Mouse (Mus musculus): ENCODE data around the gene Dazap1.

The Dazap1 gene

DNA sequence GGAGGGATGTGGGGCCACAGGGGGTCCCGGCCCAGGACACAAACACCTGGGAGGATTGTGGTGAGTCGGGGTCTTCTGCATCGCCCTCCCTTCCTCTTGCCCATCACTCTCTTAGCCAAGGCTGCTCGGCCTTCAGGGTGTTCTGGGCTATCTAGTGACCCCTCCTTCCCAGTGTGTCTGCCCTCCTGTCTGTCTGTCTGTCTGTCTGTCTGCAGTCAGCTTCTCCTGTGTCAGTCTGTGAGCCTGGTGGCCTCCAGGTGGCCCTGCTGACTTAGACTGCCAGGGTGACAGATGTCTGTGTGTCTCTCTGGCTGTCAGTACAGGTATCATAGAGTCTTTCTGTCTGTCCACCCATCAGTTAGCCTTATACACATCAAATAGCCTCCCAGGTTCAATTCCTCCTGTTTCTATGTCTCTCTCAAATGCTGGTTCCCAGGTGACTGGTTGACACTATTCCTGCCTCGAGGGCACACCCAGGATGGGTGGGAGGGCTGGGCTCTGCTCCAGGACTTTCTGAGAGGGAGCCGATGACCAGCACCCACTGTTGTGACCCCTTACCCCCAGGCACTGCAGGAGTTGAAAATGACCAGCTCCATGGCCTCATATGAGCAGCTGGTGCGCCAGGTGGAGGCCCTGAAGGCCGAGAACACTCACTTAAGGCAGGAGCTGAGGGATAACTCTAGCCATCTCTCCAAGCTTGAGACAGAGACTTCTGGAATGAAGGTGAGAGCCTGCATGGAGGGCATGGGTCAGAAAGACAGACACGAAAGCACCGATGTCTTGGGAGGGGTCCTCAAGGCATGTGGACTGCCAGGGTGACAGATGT is 40.2 kb downstream of the Dazap1 start:
- Histone ChIP-seq H3K4me1 (replicated peaks; ENCODE audit: low read depth, low read length) (peaks cover 67% of the 10 kb centered on the region), H3K4me3 (replicated peaks; ENCODE audit: low read length) (no peak overlapping the region), H3K9me3 (ENCODE audit: low read length) (no peaks in the 10 kb centered on the region), H3K27me3 (ENCODE audit: insufficient read depth, low read length) (peaks cover 79% of the 10 kb centered on the region), H3K36me3 (ENCODE audit: insufficient read depth, low read length) (no peaks in the 10 kb centered on the region)
- TF ChIP-seq CTCF (conservative IDR thresholded peaks at IDR 0.05; ENCODE audit: low read length): no peak
- TF ChIP-seq NANOG (IDR thresholded peaks at IDR 0.05; ENCODE audit: borderline replicate concordance, low read length): no peak
- no peak for TF ChIP-seq POU5F1 (IDR thresholded peaks at IDR 0.05; ENCODE audit: borderline replicate concordance, low read length)

DNA sequence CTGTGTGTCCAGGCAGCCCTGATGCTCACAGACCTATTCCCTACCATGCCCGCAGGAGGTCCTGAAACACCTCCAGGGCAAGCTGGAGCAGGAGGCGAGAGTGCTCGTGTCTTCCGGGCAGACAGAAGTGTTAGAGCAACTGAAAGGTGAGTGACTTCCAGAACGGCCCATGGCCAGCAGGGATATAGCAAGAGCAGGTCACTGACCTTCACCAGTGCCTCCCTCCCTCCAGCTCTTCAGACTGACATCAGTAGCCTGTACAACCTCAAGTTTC is 40.7 kb downstream of the Dazap1 start:
- TF ChIP-seq POU5F1 (IDR thresholded peaks at IDR 0.05; ENCODE audit: borderline replicate concordance, low read length) (no peak), CTCF (conservative IDR thresholded peaks at IDR 0.05; ENCODE audit: low read length) (no peak), NANOG (IDR thresholded peaks at IDR 0.05; ENCODE audit: borderline replicate concordance, low read length) (no peak)
- Histone ChIP-seq H3K9me3 (ENCODE audit: low read length) (no peaks in the 10 kb centered on the region), H3K36me3 (ENCODE audit: insufficient read depth, low read length) (no peaks in the 10 kb centered on the region), H3K27me3 (ENCODE audit: insufficient read depth, low read length) (peaks cover 82% of the 10 kb centered on the region), H3K4me1 (replicated peaks; ENCODE audit: low read depth, low read length) (peaks cover 67% of the 10 kb centered on the region), H3K4me3 (replicated peaks; ENCODE audit: low read length) (no peak overlapping the region)

DNA sequence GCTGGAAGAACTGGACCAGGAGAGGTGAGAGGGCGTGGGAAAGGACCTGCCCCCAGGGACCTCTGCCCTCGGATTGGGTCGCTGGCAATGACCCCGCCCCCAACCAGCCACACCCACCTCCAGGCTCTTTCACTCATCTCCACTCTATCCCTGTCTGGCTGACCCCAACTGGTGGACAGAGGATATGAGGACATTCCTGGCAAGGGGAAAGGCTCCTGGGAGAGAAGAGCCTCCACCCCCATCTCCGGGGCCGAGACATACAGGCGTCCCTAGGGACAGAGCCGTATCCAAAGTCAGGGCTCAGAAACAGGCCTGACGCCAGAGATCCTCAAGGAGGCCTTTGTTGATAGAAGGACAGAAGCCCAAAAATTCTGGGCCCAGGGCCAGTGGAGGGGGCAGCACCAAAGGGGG is 41.2 kb downstream of the Dazap1 start:
- no peaks in the 10 kb centered on the region for H3K36me3 ChIP-seq (ENCODE audit: insufficient read depth, low read length)
- peaks cover 82% of the 10 kb centered on the region for H3K27me3 ChIP-seq (ENCODE audit: insufficient read depth, low read length)
- H3K4me1 ChIP-seq (replicated peaks; ENCODE audit: low read depth, low read length): peaks cover 63% of the 10 kb centered on the region
- no peak for TF ChIP-seq NANOG (IDR thresholded peaks at IDR 0.05; ENCODE audit: borderline replicate concordance, low read length)
- no peak for TF ChIP-seq CTCF (conservative IDR thresholded peaks at IDR 0.05; ENCODE audit: low read length)
- H3K9me3 ChIP-seq (ENCODE audit: low read length): no peaks in the 10 kb centered on the region
- H3K4me3 ChIP-seq (replicated peaks; ENCODE audit: low read length): no peak overlapping the region

DNA sequence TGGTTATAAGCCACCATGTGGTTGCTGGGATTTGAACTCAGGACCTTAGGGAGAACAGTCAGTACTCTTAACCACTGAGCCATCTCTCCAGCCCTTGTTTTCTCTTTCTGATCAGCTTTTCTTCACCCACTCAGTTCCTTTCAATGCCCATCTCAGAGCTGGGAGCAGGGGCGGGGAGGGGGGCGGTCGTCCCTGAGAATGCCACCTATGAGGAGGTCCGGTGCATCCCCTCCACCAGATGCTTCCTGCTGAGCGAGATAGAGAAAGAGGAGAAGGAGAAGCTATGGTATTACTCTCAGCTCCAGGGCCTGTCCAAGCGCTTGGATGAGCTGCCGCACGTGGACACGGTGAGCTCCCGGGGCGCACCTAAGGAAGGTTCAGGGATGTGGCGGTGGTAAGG is 43.2 kb downstream of the Dazap1 start:
- H3K4me3 ChIP-seq (replicated peaks; ENCODE audit: low read length): peak overlapping the region; percentile 86
- no peak for TF ChIP-seq POU5F1 (IDR thresholded peaks at IDR 0.05; ENCODE audit: borderline replicate concordance, low read length)
- TF ChIP-seq NANOG (IDR thresholded peaks at IDR 0.05; ENCODE audit: borderline replicate concordance, low read length): no peak
- TF ChIP-seq CTCF (conservative IDR thresholded peaks at IDR 0.05; ENCODE audit: low read length): no peak
- H3K9me3 ChIP-seq (ENCODE audit: low read length): no peaks in the 10 kb centered on the region
- peaks cover 76% of the 10 kb centered on the region for H3K27me3 ChIP-seq (ENCODE audit: insufficient read depth, low read length)
- H3K4me1 ChIP-seq (replicated peaks; ENCODE audit: low read depth, low read length): peaks cover 49% of the 10 kb centered on the region
- H3K36me3 ChIP-seq (ENCODE audit: insufficient read depth, low read length): no peaks in the 10 kb centered on the region

DNA sequence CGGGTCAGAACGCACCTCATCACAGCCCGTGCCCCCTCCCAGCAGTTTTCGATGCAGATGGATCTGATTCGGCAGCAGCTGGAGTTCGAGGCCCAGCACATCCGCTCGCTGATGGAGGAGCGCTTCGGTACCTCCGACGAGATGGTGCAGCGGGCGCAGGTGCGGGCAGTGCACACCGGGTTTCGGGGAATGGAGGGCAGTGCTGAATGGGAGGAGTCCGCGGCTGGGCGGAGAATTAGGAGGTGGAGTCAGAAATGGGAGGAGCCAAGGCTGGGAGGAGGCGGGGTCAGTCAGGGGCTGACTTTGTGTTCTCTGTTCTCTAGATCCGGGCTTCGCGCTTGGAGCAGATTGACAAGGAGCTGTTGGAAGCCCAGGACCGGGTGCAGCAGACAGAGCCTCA is 43.6 kb downstream of the Dazap1 start:
- TF ChIP-seq NANOG (IDR thresholded peaks at IDR 0.05; ENCODE audit: borderline replicate concordance, low read length): no peak
- TF ChIP-seq CTCF (conservative IDR thresholded peaks at IDR 0.05; ENCODE audit: low read length): no peak
- TF ChIP-seq POU5F1 (IDR thresholded peaks at IDR 0.05; ENCODE audit: borderline replicate concordance, low read length): no peak
- H3K36me3 ChIP-seq (ENCODE audit: insufficient read depth, low read length): no peaks in the 10 kb centered on the region
- no peaks in the 10 kb centered on the region for H3K9me3 ChIP-seq (ENCODE audit: low read length)
- peaks cover 74% of the 10 kb centered on the region for H3K27me3 ChIP-seq (ENCODE audit: insufficient read depth, low read length)
- H3K4me1 ChIP-seq (replicated peaks; ENCODE audit: low read depth, low read length): peaks cover 45% of the 10 kb centered on the region
- H3K4me3 ChIP-seq (replicated peaks; ENCODE audit: low read length): peak overlapping the region; percentile 86

DNA sequence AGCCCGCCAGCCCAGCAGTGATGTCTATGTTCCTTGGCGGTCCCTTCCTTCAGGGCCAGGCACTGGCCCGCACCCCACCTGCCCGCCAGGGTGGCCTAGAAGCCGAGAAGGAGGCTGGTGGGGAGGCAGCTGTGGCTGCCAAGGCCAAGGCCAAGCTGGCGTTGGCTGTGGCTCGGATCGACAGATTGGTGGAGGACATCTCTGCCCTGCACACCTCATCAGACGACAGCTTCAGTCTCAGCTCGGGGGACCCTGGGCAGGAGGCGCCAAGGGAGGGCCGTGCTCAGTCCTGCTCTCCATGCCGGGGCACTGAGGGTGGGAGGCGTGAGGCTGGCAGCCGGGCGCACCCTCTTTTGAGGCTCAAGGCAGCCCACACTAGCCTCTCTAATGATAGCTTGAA is 50.3 kb downstream of the Dazap1 start:
- peaks cover 70% of the 10 kb centered on the region for H3K4me1 ChIP-seq (replicated peaks; ENCODE audit: low read depth, low read length)
- H3K36me3 ChIP-seq (ENCODE audit: insufficient read depth, low read length): no peaks in the 10 kb centered on the region
- peaks cover 91% of the 10 kb centered on the region for H3K27me3 ChIP-seq (ENCODE audit: insufficient read depth, low read length)
- H3K9me3 ChIP-seq (ENCODE audit: low read length): no peaks in the 10 kb centered on the region
- TF ChIP-seq POU5F1 (IDR thresholded peaks at IDR 0.05; ENCODE audit: borderline replicate concordance, low read length): no peak
- TF ChIP-seq CTCF (conservative IDR thresholded peaks at IDR 0.05; ENCODE audit: low read length): no peak
- no peak for TF ChIP-seq NANOG (IDR thresholded peaks at IDR 0.05; ENCODE audit: borderline replicate concordance, low read length)
- peak overlapping the region; percentile 77 for H3K4me3 ChIP-seq (replicated peaks; ENCODE audit: low read length)

DNA sequence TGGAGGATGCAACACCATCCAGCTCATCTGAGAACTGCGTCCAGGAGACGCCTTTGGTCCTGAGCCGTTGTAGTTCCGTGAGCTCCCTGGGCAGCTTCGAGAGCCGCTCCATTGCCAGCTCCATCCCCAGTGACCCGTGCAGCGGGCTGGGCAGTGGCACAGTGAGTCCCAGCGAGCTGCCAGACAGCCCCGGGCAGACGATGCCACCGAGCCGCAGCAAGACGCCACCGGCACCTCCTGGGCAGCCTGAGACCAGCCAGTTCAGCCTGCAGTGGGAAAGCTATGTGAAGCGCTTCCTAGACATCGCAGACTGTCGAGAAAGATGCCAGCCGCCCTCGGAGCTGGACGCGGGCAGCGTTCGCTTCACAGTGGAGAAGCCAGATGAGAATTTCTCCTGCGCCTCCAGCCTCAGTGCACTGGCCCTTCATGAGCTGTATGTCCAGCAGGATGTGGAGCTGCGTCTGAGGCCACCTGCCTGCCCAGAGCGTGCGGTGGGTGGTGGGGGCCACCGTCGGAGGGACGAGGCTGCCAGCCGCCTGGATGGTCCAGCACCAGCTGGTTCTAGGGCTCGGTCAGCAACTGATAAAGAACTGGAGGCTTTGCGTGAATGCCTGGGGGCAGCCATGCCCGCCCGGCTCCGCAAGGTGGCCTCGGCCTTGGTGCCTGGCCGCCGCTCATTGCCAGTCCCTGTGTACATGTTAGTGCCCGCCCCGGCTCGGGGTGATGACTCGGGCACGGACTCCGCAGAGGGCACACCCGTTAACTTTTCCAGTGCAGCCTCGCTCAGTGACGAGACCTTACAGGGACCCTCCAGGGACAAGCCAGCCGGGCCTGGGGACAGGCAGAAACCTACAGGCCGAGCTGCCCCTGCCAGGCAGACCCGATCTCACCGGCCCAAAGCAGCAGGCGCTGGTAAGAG is 51.6 kb downstream of the Dazap1 start:
- Histone ChIP-seq H3K4me1 (replicated peaks; ENCODE audit: low read depth, low read length) (peaks cover 77% of the 10 kb centered on the region), H3K9me3 (ENCODE audit: low read length) (no peaks in the 10 kb centered on the region), H3K4me3 (replicated peaks; ENCODE audit: low read length) (peak overlapping the region; percentile 77), H3K27me3 (ENCODE audit: insufficient read depth, low read length) (peaks cover 78% of the 10 kb centered on the region), H3K36me3 (ENCODE audit: insufficient read depth, low read length) (peaks cover 7% of the 10 kb centered on the region)
- no peak for TF ChIP-seq POU5F1 (IDR thresholded peaks at IDR 0.05; ENCODE audit: borderline replicate concordance, low read length)
- no peak for TF ChIP-seq CTCF (conservative IDR thresholded peaks at IDR 0.05; ENCODE audit: low read length)
- no peak for TF ChIP-seq NANOG (IDR thresholded peaks at IDR 0.05; ENCODE audit: borderline replicate concordance, low read length)

DNA sequence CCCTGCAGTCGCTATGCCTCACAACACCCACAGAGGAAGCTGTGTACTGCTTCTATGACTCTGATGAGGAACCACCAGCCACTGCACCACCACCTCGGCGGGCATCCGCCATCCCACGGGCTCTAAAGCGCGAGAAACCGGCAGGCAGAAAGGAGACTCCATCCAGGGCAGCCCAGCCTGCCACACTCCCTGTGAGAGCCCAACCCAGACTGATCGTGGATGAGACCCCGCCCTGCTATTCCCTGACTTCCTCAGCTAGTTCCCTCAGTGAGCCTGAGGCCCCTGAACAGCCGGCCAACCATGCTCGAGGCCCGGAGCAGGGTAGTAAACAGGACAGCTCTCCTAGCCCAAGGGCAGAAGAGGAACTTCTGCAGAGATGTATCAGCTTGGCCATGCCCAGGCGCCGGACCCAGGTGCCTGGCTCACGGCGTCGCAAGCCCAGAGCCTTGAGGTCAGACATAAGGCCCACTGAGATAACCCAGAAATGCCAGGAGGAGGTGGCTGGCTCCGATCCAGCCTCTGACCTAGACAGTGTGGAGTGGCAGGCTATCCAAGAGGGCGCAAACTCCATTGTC is 52.4 kb downstream of the Dazap1 start:
- peaks cover 75% of the 10 kb centered on the region for H3K27me3 ChIP-seq (ENCODE audit: insufficient read depth, low read length)
- no peaks in the 10 kb centered on the region for H3K9me3 ChIP-seq (ENCODE audit: low read length)
- no peak for TF ChIP-seq POU5F1 (IDR thresholded peaks at IDR 0.05; ENCODE audit: borderline replicate concordance, low read length)
- no peak for TF ChIP-seq CTCF (conservative IDR thresholded peaks at IDR 0.05; ENCODE audit: low read length)
- no peak for TF ChIP-seq NANOG (IDR thresholded peaks at IDR 0.05; ENCODE audit: borderline replicate concordance, low read length)
- peaks cover 16% of the 10 kb centered on the region for H3K36me3 ChIP-seq (ENCODE audit: insufficient read depth, low read length)
- H3K4me3 ChIP-seq (replicated peaks; ENCODE audit: low read length): peak overlapping the region; percentile 77
- peaks cover 84% of the 10 kb centered on the region for H3K4me1 ChIP-seq (replicated peaks; ENCODE audit: low read depth, low read length)
